Mouse (Mus musculus) Patski (cell line): ENCODE measurements around the gene Uqcrh. TPM values are rescaled to one million over a fixed set of nuclear protein-coding genes. Genes with fewer than 3 reads are reported as not detected.

Experiments used
- ATAC-seq: fragments of 100-300 bp; one replicate; pipeline ENCODE4 v1.8.0; 2021
- CTCF ChIA-PET: fragments of 350-600 bp; sonication (Branson Sonifier 250); formaldehyde crosslinking; loops from one replicate; lab custom pipeline; 2022; ENCODE audit warnings: inconsistent platforms; lab: Charles Lee
- POLR2A ChIA-PET: fragments of 350-600 bp; sonication (Branson Sonifier 250); formaldehyde crosslinking; loops from one replicate; lab custom pipeline; 2022; ENCODE audit warnings: antibody characterized with exemption, inconsistent platforms; lab: Charles Lee
- DNase-seq: peaks from one replicate; pipeline ENCODE4 v3.0.0-alpha.2; 2011; ENCODE audit warnings: low read depth, low spot score
- H3K27me3 ChIP-seq: fragments of 371-371 bp; one replicate; pipeline ENCODE4 v1.5.1; 2021
- CTCF ChIP-seq: fragments of 100-300 bp; IDR thresholded peaks from one replicate; pipeline ENCODE4 v1.5.1; 2021
- in situ Hi-C: fragments of 300-500 bp; cut with MboI; formaldehyde crosslinking; loops from 3 replicates; pipeline ENCODE4 v1.11.1; 2018; ENCODE audit warnings: low pct_unique_long_range_greater_than_20kb, mixed read lengths
- polyA plus RNA-seq: library from polyadenylated mRNA; unstranded; gene quantifications from one replicate; pipeline ENCODE4 v1.2.3, GENCODE M21; 2021

Uqcrh gene
- polyA plus RNA-seq, 1 experiment from 2014 or later, result 441 TPM

- CTCF ChIA-PET, result interaction anchor here (1.1 kb wide), 1 partner anchor 11 kb away, joined by 3 read pairs; no protein-coding TSS in a partner anchor
- POLR2A ChIA-PET, result interaction anchor here (0.7 kb wide), 1 partner anchor 11 kb away, joined by 3 read pairs; no protein-coding TSS in a partner anchor
- TF ChIP-seq CTCF, result no peak
Measured at GRCm38 (mm10) chr4:116053399-116053961, 21.4 kb downstream of the Uqcrh start, which contains the start of gene Nsun4. Gene Nsun4 (minus strand): TSS chr4:116053876.

GRCm38 (mm10) chr4:116052526-116053293, 22.2 kb downstream of the Uqcrh start:
- H3K27me3 ChIP-seq, result no peaks in the 10 kb centered on the region
- in situ Hi-C loops, result no loop called here
- DNase-seq, result no peak
- TF ChIP-seq CTCF, result no peak
- ChIA-PET CTCF (interaction anchor here (1.1 kb wide), 1 partner anchor 10 kb away, joined by 3 read pairs; no protein-coding TSS in a partner anchor), POLR2A (interaction anchor here (0.7 kb wide), 1 partner anchor 10 kb away, joined by 3 read pairs; no protein-coding TSS in a partner anchor)
- no peak for ATAC-seq

More at GRCm38 (mm10) chr4:116053399-116053961, 21.4 kb downstream of the Uqcrh start, which contains the start of gene Nsun4:
- DNase-seq (peak; percentile 41), ATAC-seq (peak; percentile 96)
- in situ Hi-C loops, result no loop called here
- H3K27me3 ChIP-seq, result no peaks in the 10 kb centered on the region

- ATAC-seq (no peak), DNase-seq (no peak)
- in situ Hi-C loops, result no loop called here
- H3K27me3 ChIP-seq, result no peaks in the 10 kb centered on the region
- TF ChIP-seq CTCF, result no peak
- CTCF ChIA-PET, result no interaction called here
- POLR2A ChIA-PET, result no interaction called here
Measured at GRCm38 (mm10) chr4:116049211-116049610, 25.7 kb downstream of the Uqcrh start.

- ATAC-seq (no peak), DNase-seq (no peak)
- ChIA-PET POLR2A (no interaction called here), CTCF (no interaction called here)
- no peaks in the 10 kb centered on the region for H3K27me3 ChIP-seq
- TF ChIP-seq CTCF, result no peak
- in situ Hi-C loops, result no loop called here
Measured at GRCm38 (mm10) chr4:116048130-116048920, 26.5 kb downstream of the Uqcrh start.

GRCm38 (mm10) chr4:116047681-116048080, 27.2 kb downstream of the Uqcrh start:
- in situ Hi-C loops, result no loop called here
- POLR2A ChIA-PET, result no interaction called here
- no peak for ATAC-seq
- no peak for TF ChIP-seq CTCF
- CTCF ChIA-PET, result no interaction called here
- no peak for DNase-seq
- H3K27me3 ChIP-seq, result no peaks in the 10 kb centered on the region

GRCm38 (mm10) chr4:116046604-116047003, 28.3 kb downstream of the Uqcrh start:
- in situ Hi-C loops, result no loop called here
- DNase-seq (no peak), ATAC-seq (no peak)
- ChIA-PET POLR2A (interaction anchor here (0.7 kb wide), 1 partner anchor 971 kb away, joined by 4 read pairs; no protein-coding TSS in a partner anchor), CTCF (interaction anchor here (0.8 kb wide), 1 partner anchor 9 kb away, joined by 3 read pairs; no protein-coding TSS in a partner anchor)
- no peak for TF ChIP-seq CTCF
- no peaks in the 10 kb centered on the region for H3K27me3 ChIP-seq

- no peak for DNase-seq
- no peak for TF ChIP-seq CTCF
- in situ Hi-C loops, result no loop called here
- POLR2A ChIA-PET, result interaction anchor here (0.7 kb wide), 1 partner anchor 11 kb away, joined by 3 read pairs; the partner anchor contains the start of gene Nsun4
- no peaks in the 10 kb centered on the region for H3K27me3 ChIP-seq
- CTCF ChIA-PET, result interaction anchor here (1.1 to 1.2 kb wide), 4 partner anchors 9 to 61 kb away, joined by 3 to 5 read pairs (median 4); partner anchors contain the start of gene Uqcrh
- ATAC-seq, result no peak
Measured at GRCm38 (mm10) chr4:116042186-116042585, 32.7 kb downstream of the Uqcrh start.

GRCm38 (mm10) chr4:116040466-116040865, 34.4 kb downstream of the Uqcrh start:
- ATAC-seq (no peak), DNase-seq (no peak)
- H3K27me3 ChIP-seq, result no peaks in the 10 kb centered on the region
- no peak for TF ChIP-seq CTCF
- CTCF ChIA-PET, result no interaction called here
- POLR2A ChIA-PET, result no interaction called here
- in situ Hi-C loops, result no loop called here

GRCm38 (mm10) chr4:116033374-116033773, 41.5 kb downstream of the Uqcrh start:
- ChIA-PET POLR2A (no interaction called here), CTCF (interaction anchor here (1.4 kb wide), 1 partner anchor 9 kb away, joined by 5 read pairs; no protein-coding TSS in a partner anchor)
- TF ChIP-seq CTCF, result no peak
- in situ Hi-C loops, result no loop called here
- ATAC-seq, result no peak
- H3K27me3 ChIP-seq, result no peaks in the 10 kb centered on the region
- DNase-seq, result no peak

- H3K27me3 ChIP-seq, result no peaks in the 10 kb centered on the region
- no peak for TF ChIP-seq CTCF
- DNase-seq (no peak), ATAC-seq (no peak)
- ChIA-PET CTCF (interaction anchor here (1.4 kb wide), 1 partner anchor 10 kb away, joined by 5 read pairs; no protein-coding TSS in a partner anchor), POLR2A (no interaction called here)
- in situ Hi-C loops, result no loop called here
Measured at GRCm38 (mm10) chr4:116032906-116033305, 42.0 kb downstream of the Uqcrh start.
